Mouse (Mus musculus): Measurements from ENCODE around the gene Ankrd53.
"Not testable (repeated sequence)": the region's sequence is repeated elsewhere in the genome, so short reads cannot be mapped to it uniquely, and the experiment has no call there.

The Ankrd53 gene

GRCm38 (mm10) chr6:83762880-83763431 is 512 bp downstream of the Ankrd53 start:
- no peak for DNase-seq (ENCODE audit: extremely low spot score, low read depth, low spot score)

- no peak for DNase-seq (ENCODE audit: extremely low spot score, low read depth, low spot score)
These were observed 4.5 kb downstream of the Ankrd53 start for GRCm38 (mm10) chr6:83766982-83767381.

GRCm38 (mm10) chr6:83768485-83768884 is 6.0 kb downstream of the Ankrd53 start:
- no peak for DNase-seq (ENCODE audit: extremely low spot score, low read depth, low spot score)

GRCm38 (mm10) chr6:83774126-83774525 is 11.7 kb downstream of the Ankrd53 start:
- DNase-seq (ENCODE audit: extremely low spot score, low read depth, low spot score): no peak

- no peak for DNase-seq (ENCODE audit: extremely low spot score, low read depth, low spot score)
These were observed 12.5 kb downstream of the Ankrd53 start for GRCm38 (mm10) chr6:83774781-83775563.

GRCm38 (mm10) chr6:83775638-83776293 is 13.3 kb downstream of the Ankrd53 start, which contains the start of gene Tex261:
Gene Tex261 (minus strand): TSS chr6:83775813.
- DNase-seq (ENCODE audit: extremely low spot score, low read depth, low spot score): peak; percentile 96

GRCm38 (mm10) chr6:83778306-83778705 is 15.9 kb downstream of the Ankrd53 start:
- DNase-seq (ENCODE audit: extremely low spot score, low read depth, low spot score): no peak

GRCm38 (mm10) chr6:83779026-83779425 is 16.6 kb downstream of the Ankrd53 start:
- no peak for DNase-seq (ENCODE audit: extremely low spot score, low read depth, low spot score)

GRCm38 (mm10) chr6:83786426-83786825 is 24.0 kb downstream of the Ankrd53 start:
- no peak for DNase-seq (ENCODE audit: extremely low spot score, low read depth, low spot score)

GRCm38 (mm10) chr6:83788554-83788953 is 26.1 kb downstream of the Ankrd53 start:
- DNase-seq (ENCODE audit: extremely low spot score, low read depth, low spot score): no peak

- DNase-seq (ENCODE audit: extremely low spot score, low read depth, low spot score): not testable (repeated sequence)
These were observed 28.1 kb downstream of the Ankrd53 start for GRCm38 (mm10) chr6:83790533-83790932.

- DNase-seq (ENCODE audit: extremely low spot score, low read depth, low spot score): no peak
These were observed 28.9 kb downstream of the Ankrd53 start for GRCm38 (mm10) chr6:83791251-83791890.

GRCm38 (mm10) chr6:83794760-83795296 is 32.4 kb downstream of the Ankrd53 start, which contains the start of gene Nagk:
Gene Nagk (plus strand): TSS chr6:83794982.
- DNase-seq (ENCODE audit: extremely low spot score, low read depth, low spot score): peak; percentile 68

GRCm38 (mm10) chr6:83795492-83795900 is 33.1 kb downstream of the Ankrd53 start:
- no peak for DNase-seq (ENCODE audit: extremely low spot score, low read depth, low spot score)

GRCm38 (mm10) chr6:83796686-83797085 is 34.2 kb downstream of the Ankrd53 start:
- no peak for DNase-seq (ENCODE audit: extremely low spot score, low read depth, low spot score)

- no peak for DNase-seq (ENCODE audit: extremely low spot score, low read depth, low spot score)
These were observed 39.6 kb downstream of the Ankrd53 start for GRCm38 (mm10) chr6:83802033-83802432.

- DNase-seq (ENCODE audit: extremely low spot score, low read depth, low spot score): no peak
These were observed 40.4 kb downstream of the Ankrd53 start for GRCm38 (mm10) chr6:83802846-83803245.

- DNase-seq (ENCODE audit: extremely low spot score, low read depth, low spot score): no peak
These were observed 53.4 kb downstream of the Ankrd53 start for GRCm38 (mm10) chr6:83815801-83816200.
